Mouse (Mus musculus) spleen, adult 2 months (tissue): Measurements from ENCODE around the gene Senp3.

ENCODE experiments used
- CTCF ChIP-seq: fragments of 200-500 bp; IDR thresholded peaks from 2 replicates; pipeline ENCODE4 v1.5.1; 2011; ENCODE audit warnings: mild to moderate bottlenecking, inconsistent platforms; ENCODE audit not compliant: insufficient read depth, insufficient read length, insufficient replicate concordance; ENCODE audit errors: extremely low read depth
- POLR2A ChIP-seq: fragments of 200-500 bp; IDR thresholded peaks from 2 replicates; pipeline ENCODE4 v1.6.1; 2011; ENCODE audit warnings: low read depth, low read length, inconsistent platforms

DNA sequence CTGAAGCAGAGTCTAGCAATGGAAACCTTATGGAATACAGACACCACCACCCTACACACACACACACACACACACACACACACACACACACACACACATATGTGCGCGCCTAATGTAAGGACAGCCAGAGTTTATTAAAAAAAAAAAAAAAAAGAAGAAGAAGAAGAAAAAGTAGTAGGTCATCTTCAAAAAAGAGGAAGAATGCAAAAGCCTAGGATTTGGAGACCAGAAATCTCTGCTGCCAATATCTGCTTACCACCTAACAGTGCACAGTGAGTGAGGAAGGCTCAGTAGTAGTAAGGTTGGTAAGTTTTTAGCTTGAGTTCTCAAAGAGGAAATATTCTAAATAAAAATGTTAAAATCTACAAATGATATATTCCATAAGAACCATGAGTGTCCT lies 2.7 kb downstream of the Senp3 start:
- TF ChIP-seq CTCF = no peak
- no peak for TF ChIP-seq POLR2A
